In genomic region chr17:71310486-71311339, GRCm38 (mm10) we compare ENCODE assay signal across 8 mouse cellular contexts. TPM values are rescaled to one million over a fixed set of nuclear protein-coding genes. Genes with fewer than 3 reads are reported as not detected.
A peak's percentile ranks its signal among the peaks of the same experiment; 100 is the strongest.
DNase-seq lines count a peak whose midpoint lies in the region; ATAC-seq and TF ChIP-seq lines count a peak whose summit lies in the region.

No protein-coding gene starts in this region.

- H3K36me3 ChIP-seq in hindbrain, embryonic 13.5 days = no peaks in the 10 kb centered on the region
- no peaks in the 10 kb centered on the region for H3K36me3 ChIP-seq in lung, embryonic 15.5 days
- no peaks in the 10 kb centered on the region for H3K36me3 ChIP-seq in neural tube, embryonic 15.5 days

- H3K4me3 ChIP-seq in bone marrow, adult 2 months (replicated peaks; ENCODE audit: control insufficient read depth, low read depth, low read length) = peak overlapping the region; percentile 78
- peak overlapping the region; percentile 66 for H3K4me3 ChIP-seq in hindbrain, embryonic 13.5 days
- peak overlapping the region; percentile 54 for H3K4me3 ChIP-seq in lung, embryonic 15.5 days
- H3K4me3 ChIP-seq in neural tube, embryonic 15.5 days (replicated peaks) = peak overlapping the region; percentile 62

- H3K27ac ChIP-seq in bone marrow, adult 2 months (ENCODE audit: control insufficient read depth, insufficient read depth, low read depth, low read length, poor library complexity) = peak overlapping the region; percentile 78
- H3K27ac ChIP-seq in hindbrain, embryonic 13.5 days = no peak overlapping the region
- no peak overlapping the region for H3K27ac ChIP-seq in lung, embryonic 15.5 days
- H3K27ac ChIP-seq in neural tube, embryonic 15.5 days (replicated peaks) = no peak overlapping the region

- DNase-seq in cerebellum, postnatal 10 days = peak; percentile 61 to 62
- DNase-seq in cerebellum, adult 8-10 months = no peak
- peak; percentile 57 for DNase-seq in gastrocnemius, adult 18-20 months (ENCODE audit: low spot score)
- DNase-seq in urinary bladder, postnatal 4 days (ENCODE audit: low spot score in 2 of 2) = peak; percentile 32 to 68

- no peak for TF ChIP-seq CTCF in bone marrow, adult 2 months (IDR thresholded peaks at IDR 0.05; ENCODE audit: control insufficient read depth, insufficient read depth, low read length)

- TF ChIP-seq POLR2A in bone marrow, adult 2 months (IDR thresholded peaks at IDR 0.05; ENCODE audit: borderline replicate concordance, control insufficient read depth, low read depth, low read length) = no peak; the same call in 1 of the 2 replicates

- H3K9me3 ChIP-seq in hindbrain, embryonic 13.5 days = no peaks in the 10 kb centered on the region
- H3K9me3 ChIP-seq in lung, embryonic 15.5 days = no peaks in the 10 kb centered on the region
- H3K9me3 ChIP-seq in neural tube, embryonic 15.5 days (replicated peaks) = no peaks in the 10 kb centered on the region

- H3K9ac ChIP-seq in hindbrain, embryonic 13.5 days = peak overlapping the region; percentile 77
- peak overlapping the region; percentile 39 for H3K9ac ChIP-seq in lung, embryonic 15.5 days
- peak overlapping the region; percentile 67 for H3K9ac ChIP-seq in neural tube, embryonic 15.5 days (replicated peaks)

- 1% methylated on average over 67 of the region's 67 CpGs for WGBS in bone marrow, adult 2 months
- WGBS in hindbrain, embryonic 13.5 days = under 1% methylated on average over 67 of the region's 67 CpGs
- WGBS in lung, embryonic 15.5 days = under 1% methylated on average over 67 of the region's 67 CpGs
- WGBS in neural tube, embryonic 15.5 days = under 1% methylated on average over 67 of the region's 67 CpGs

- H3K4me1 ChIP-seq in bone marrow, adult 2 months (ENCODE audit: control insufficient read depth, insufficient read depth, low read length) = peaks cover 3% of the 10 kb centered on the region; the same call in 1 of the 2 replicates
- H3K4me1 ChIP-seq in hindbrain, embryonic 13.5 days (replicated peaks) = peaks cover 24% of the 10 kb centered on the region
- H3K4me1 ChIP-seq in lung, embryonic 15.5 days = peaks cover 16% of the 10 kb centered on the region
- H3K4me1 ChIP-seq in neural tube, embryonic 15.5 days = peaks cover 28% of the 10 kb centered on the region

- H3K27me3 ChIP-seq in hindbrain, embryonic 13.5 days = peaks cover 39% of the 10 kb centered on the region
- peaks cover 42% of the 10 kb centered on the region for H3K27me3 ChIP-seq in lung, embryonic 15.5 days
- peaks cover 31% of the 10 kb centered on the region for H3K27me3 ChIP-seq in neural tube, embryonic 15.5 days (replicated peaks)

- H3K4me2 ChIP-seq in hindbrain, embryonic 13.5 days = peak overlapping the region; percentile 99
- H3K4me2 ChIP-seq in lung, embryonic 15.5 days = peak overlapping the region; percentile 99
- peak overlapping the region; percentile 100 for H3K4me2 ChIP-seq in neural tube, embryonic 15.5 days

- peak; percentile 67 for ATAC-seq in hindbrain, embryonic 13.5 days (ENCODE audit: low FRiP score)
- peak; percentile 66; the same call in 1 of the 2 replicates for ATAC-seq in lung, embryonic 15.5 days (ENCODE audit: borderline replicate concordance, extremely low read depth, low FRiP score, low TSS enrichment)
- ATAC-seq in neural tube, embryonic 15.5 days (ENCODE audit: low FRiP score) = peak; percentile 54; the same call in 1 of the 2 replicates

RNA-seq across cellular contexts. Expression of gene Emilin2, which starts 1.1 kb away (rescaled TPM):
- polyA plus RNA-seq in bone marrow, adult 2 months (2011; ENCODE audit: insufficient read depth, insufficient read length, low replicate concordance, missing spikeins) = 33.0 and 38.7 TPM in 2 replicates
- total RNA-seq in gastrocnemius, adult 18-20 months (2021) = 1 to 10 TPM; 4.4 to 5.0 TPM
- 2.2 and 2.9 TPM in 2 replicates for polyA plus RNA-seq in hindbrain, embryonic 13.5 days (2015; fragmentation: Nextera tagmentation; extraction: Ambion mirVana)
- polyA plus RNA-seq in lung, embryonic 15.5 days (2015; fragmentation: Nextera tagmentation; extraction: Ambion mirVana) = 6.2 and 6.9 TPM in 2 replicates
- polyA plus RNA-seq in neural tube, embryonic 15.5 days (2015; fragmentation: Nextera tagmentation; extraction: Ambion mirVana) = 2.8 and 4.0 TPM in 2 replicates
